Mouse (Mus musculus) C2C12 (cell line): ENCODE results near the gene Gal3st4.

Experiments used
- CTCF ChIP-seq: IDR thresholded peaks from one replicate; pipeline ENCODE4 v1.5.1; 2011; ENCODE audit not compliant: control insufficient read depth, insufficient read depth, insufficient read length
- FOSL1 ChIP-seq: IDR thresholded peaks from one replicate; pipeline ENCODE4 v1.8.0; 2011; ENCODE audit warnings: mild to moderate bottlenecking, low read length; ENCODE audit not compliant: poor library complexity, insufficient read depth, severe bottlenecking
- MAX ChIP-seq: IDR thresholded peaks from one replicate; pipeline ENCODE4 v1.6.1; 2011; ENCODE audit warnings: mild to moderate bottlenecking, control low read depth
- MYOD1 ChIP-seq: IDR thresholded peaks from one replicate; pipeline ENCODE4 v1.6.1; 2011; ENCODE audit warnings: low read depth; ENCODE audit not compliant: control insufficient read depth, insufficient read length
- USF1 ChIP-seq: IDR thresholded peaks from one replicate; pipeline ENCODE4 v1.6.1; 2011; ENCODE audit warnings: low read depth, mild to moderate bottlenecking, control low read depth, moderate library complexity

DNA sequence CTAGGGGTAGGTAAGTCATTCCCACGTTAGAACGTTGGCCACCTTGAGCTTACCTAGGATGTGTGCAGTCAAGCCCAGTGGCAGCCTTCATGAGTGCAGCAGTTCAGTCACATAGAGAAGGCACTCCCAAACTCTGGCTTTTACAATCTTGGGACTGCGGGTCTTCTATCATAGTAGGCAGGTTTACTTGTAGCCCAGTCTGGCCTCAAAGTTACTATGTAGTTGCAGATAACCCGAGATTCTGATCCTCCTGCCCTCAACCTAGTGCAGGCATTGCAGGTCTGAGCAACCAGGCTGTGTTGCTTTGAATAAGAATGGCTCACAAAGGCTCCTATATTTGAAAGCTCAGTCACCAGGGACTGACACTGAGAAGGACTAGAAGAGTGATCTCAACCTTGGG, 46.1 kb downstream of the Gal3st4 start:
- TF ChIP-seq MYOD1: no peak
- no peak for TF ChIP-seq CTCF
- no peak for TF ChIP-seq MAX
- no peak for TF ChIP-seq FOSL1
- no peak for TF ChIP-seq USF1
